Mouse (Mus musculus) MEL (cell line): ENCODE measurements around the gene Psen1. TPM values are rescaled to one million over a fixed set of nuclear protein-coding genes. Genes with fewer than 3 reads are reported as not detected.

ENCODE experiments used
- DNase-seq: peaks from one replicate; pipeline ENCODE4 v3.0.0; 2011; ENCODE audit warnings: low read depth, low spot score
- H3K27ac ChIP-seq: 2 replicates; pipeline ENCODE4 v1.5.1; 2012; ENCODE audit warnings: low read depth, mild to moderate bottlenecking, control low read depth, low read length, moderate library complexity; ENCODE audit not compliant: control insufficient read depth
- H3K27me3 ChIP-seq, 2 experiments: fragments of 150-350 bp in 1 of 2; sonication (generic) in 1 of 2; 2 replicates each; pipeline ENCODE4 v1.6.1; 2012; ENCODE audit warnings: low read length in 2 of 2, mild to moderate bottlenecking in 2 of 2, improper control_type of control experiment in 1 of 2, moderate library complexity in 1 of 2; ENCODE audit not compliant: insufficient read depth in 2 of 2, control insufficient read depth in 1 of 2
- H3K36me3 ChIP-seq, 2 experiments: 2 replicates each; pipeline ENCODE4 v1.6.1; 2012 to 2014; ENCODE audit warnings: low read length in 2 of 2, improper control_type of control experiment in 1 of 2, inconsistent platforms in 1 of 2, mild to moderate bottlenecking in 1 of 2; ENCODE audit not compliant: insufficient read depth in 2 of 2, control insufficient read depth in 1 of 2
- H3K4me1 ChIP-seq, 2 experiments: fragments of 150-350 bp in 1 of 2; sonication (generic) in 1 of 2; 2 replicates each; pipeline ENCODE4 v1.6.1; 2012; ENCODE audit warnings: low read length in 2 of 2, improper control_type of control experiment in 1 of 2, mild to moderate bottlenecking in 1 of 2; ENCODE audit not compliant: insufficient read depth in 2 of 2, control insufficient read depth in 1 of 2
- H3K4me3 ChIP-seq, 2 experiments: fragments of 150-350 bp in 1 of 2; sonication (generic) in 1 of 2; 2 replicates each; pipeline ENCODE4 v1.5.1; 2012; ENCODE audit warnings: low read depth in 2 of 2, low read length in 2 of 2, mild to moderate bottlenecking in 2 of 2, moderate library complexity in 2 of 2, control low read depth in 1 of 2, improper control_type of control experiment in 1 of 2; ENCODE audit not compliant: control insufficient read depth in 1 of 2, insufficient read depth in 1 of 2
- H3K79me2 ChIP-seq: 2 replicates; pipeline ENCODE4 v1.6.1; 2012; ENCODE audit warnings: mild to moderate bottlenecking, low read length, moderate library complexity; ENCODE audit not compliant: control insufficient read depth, poor library complexity, insufficient read depth
- H3K9ac ChIP-seq: 2 replicates; pipeline ENCODE4 v1.6.1; 2012; ENCODE audit warnings: low read depth, mild to moderate bottlenecking, control low read depth, low read length, moderate library complexity; ENCODE audit not compliant: control insufficient read depth, poor library complexity, severe bottlenecking
- H3K9me3 ChIP-seq: fragments of 150-350 bp; sonication (generic); replicated peaks from 2 replicates; pipeline ENCODE4 v1.6.1; 2012; ENCODE audit warnings: mild to moderate bottlenecking, low read length, improper control_type of control experiment, moderate library complexity; ENCODE audit not compliant: insufficient read depth
- BHLHE40 ChIP-seq: IDR thresholded peaks from 2 replicates; pipeline ENCODE4 v1.6.1; 2012; ENCODE audit warnings: low read depth, mild to moderate bottlenecking, inconsistent platforms, low read length, improper control_type of control experiment, borderline replicate concordance
- CHD1 ChIP-seq: IDR thresholded peaks from 2 replicates; pipeline ENCODE4 v1.6.1; 2012; ENCODE audit warnings: low read depth, mild to moderate bottlenecking, inconsistent platforms, low read length, improper control_type of control experiment
- E2F4 ChIP-seq: IDR thresholded peaks from 2 replicates; pipeline ENCODE4 v1.6.1; 2011; ENCODE audit warnings: low read depth, low read length, improper control_type of control experiment, borderline replicate concordance
- ELF1 ChIP-seq: IDR thresholded peaks from 2 replicates; pipeline ENCODE4 v1.6.1; 2014; ENCODE audit warnings: low read depth, mild to moderate bottlenecking, inconsistent platforms, low read length, improper control_type of control experiment, moderate library complexity
- ETS1 ChIP-seq: IDR thresholded peaks from 2 replicates; pipeline ENCODE4 v1.6.1; 2012; ENCODE audit warnings: low read depth, mild to moderate bottlenecking, inconsistent platforms, low read length, improper control_type of control experiment, moderate library complexity
- GABPA ChIP-seq: IDR thresholded peaks from 2 replicates; pipeline ENCODE4 v1.6.1; 2012; ENCODE audit warnings: low read depth, mild to moderate bottlenecking, inconsistent platforms, low read length, improper control_type of control experiment, moderate library complexity
- JUND ChIP-seq: IDR thresholded peaks from 2 replicates; pipeline ENCODE4 v1.6.1; 2011; ENCODE audit warnings: low read depth, mild to moderate bottlenecking, improper control_type of control experiment, low read length
- MAX ChIP-seq: IDR thresholded peaks from 2 replicates; pipeline ENCODE4 v1.6.1; 2011; ENCODE audit warnings: low read length, improper control_type of control experiment
- MAZ ChIP-seq: IDR thresholded peaks from 2 replicates; pipeline ENCODE4 v1.6.1; 2012; ENCODE audit warnings: low read depth, mild to moderate bottlenecking, inconsistent platforms, low read length, improper control_type of control experiment
- MEF2A ChIP-seq: IDR thresholded peaks from 2 replicates; pipeline ENCODE4 v1.6.1; 2014; ENCODE audit warnings: low read depth, mild to moderate bottlenecking, inconsistent platforms, low read length, improper control_type of control experiment; ENCODE audit not compliant: poor library complexity, insufficient replicate concordance, severe bottlenecking; ENCODE audit errors: extremely low read depth
- MXI1 ChIP-seq: IDR thresholded peaks from 2 replicates; pipeline ENCODE4 v1.6.1; 2011; ENCODE audit warnings: mild to moderate bottlenecking, low read depth, low read length, improper control_type of control experiment
- MYB ChIP-seq: IDR thresholded peaks from 2 replicates; pipeline ENCODE4 v1.6.1; 2011; ENCODE audit warnings: mild to moderate bottlenecking, low read depth, low read length, improper control_type of control experiment
- MYC ChIP-seq: IDR thresholded peaks from 2 replicates; pipeline ENCODE4 v1.6.1; 2011; ENCODE audit warnings: low read depth, mild to moderate bottlenecking, low read length, improper control_type of control experiment, moderate library complexity
- POLR2AphosphoS2 ChIP-seq: IDR thresholded peaks from 2 replicates; pipeline ENCODE4 v1.6.1; 2011; ENCODE audit warnings: low read length, improper control_type of control experiment
- SIN3A ChIP-seq: IDR thresholded peaks from 2 replicates; pipeline ENCODE4 v1.6.1; 2012; ENCODE audit warnings: low read length, improper control_type of control experiment, inconsistent platforms
- SMC3 ChIP-seq: IDR thresholded peaks from 2 replicates; pipeline ENCODE4 v1.6.1; 2011; ENCODE audit warnings: low read depth, low read length, improper control_type of control experiment
- UBTF ChIP-seq: IDR thresholded peaks from 2 replicates; pipeline ENCODE4 v1.6.1; 2012; ENCODE audit warnings: low read depth, mild to moderate bottlenecking, inconsistent platforms, low read length, improper control_type of control experiment, moderate library complexity, borderline replicate concordance; ENCODE audit not compliant: insufficient read depth
- ZC3H11A ChIP-seq: IDR thresholded peaks from 2 replicates; pipeline ENCODE4 v1.6.1; 2012; ENCODE audit warnings: low read depth, mild to moderate bottlenecking, inconsistent platforms, low read length, improper control_type of control experiment
- ZKSCAN1 ChIP-seq: IDR thresholded peaks from 2 replicates; pipeline ENCODE4 v1.6.1; 2012; ENCODE audit warnings: low read depth, mild to moderate bottlenecking, inconsistent platforms, low read length, improper control_type of control experiment, moderate library complexity
- ZNF384 ChIP-seq: IDR thresholded peaks from 2 replicates; pipeline ENCODE4 v1.6.1; 2012; ENCODE audit warnings: low read depth, mild to moderate bottlenecking, inconsistent platforms, low read length, improper control_type of control experiment
- polyA plus RNA-seq, 2 experiments: library from polyadenylated mRNA; stranded (reverse) in 1 of 2; unstranded in 1 of 2; fragments of >175 nt in 1 of 2; fragments of >200 nt in 1 of 2; gene quantifications; 2 replicates each; pipeline versions ENCODE4 v1.2.1 to v1.2.4; 2012; ENCODE audit warnings: low replicate concordance in 2 of 2, low read depth in 1 of 2; ENCODE audit not compliant: insufficient read length in 2 of 2, insufficient read depth in 1 of 2, missing spikeins in 1 of 2
- total RNA-seq: library from RNA; depleted of rRNA; stranded (reverse); fragments of 300-350 nt; gene quantifications from 2 replicates; pipeline ENCODE4 v1.2.3, GENCODE M21; 2012

Gene Psen1
- total and polyA plus RNA-seq, 3 experiments = 45.4 to 63.5 TPM; not detected in 1

DNA sequence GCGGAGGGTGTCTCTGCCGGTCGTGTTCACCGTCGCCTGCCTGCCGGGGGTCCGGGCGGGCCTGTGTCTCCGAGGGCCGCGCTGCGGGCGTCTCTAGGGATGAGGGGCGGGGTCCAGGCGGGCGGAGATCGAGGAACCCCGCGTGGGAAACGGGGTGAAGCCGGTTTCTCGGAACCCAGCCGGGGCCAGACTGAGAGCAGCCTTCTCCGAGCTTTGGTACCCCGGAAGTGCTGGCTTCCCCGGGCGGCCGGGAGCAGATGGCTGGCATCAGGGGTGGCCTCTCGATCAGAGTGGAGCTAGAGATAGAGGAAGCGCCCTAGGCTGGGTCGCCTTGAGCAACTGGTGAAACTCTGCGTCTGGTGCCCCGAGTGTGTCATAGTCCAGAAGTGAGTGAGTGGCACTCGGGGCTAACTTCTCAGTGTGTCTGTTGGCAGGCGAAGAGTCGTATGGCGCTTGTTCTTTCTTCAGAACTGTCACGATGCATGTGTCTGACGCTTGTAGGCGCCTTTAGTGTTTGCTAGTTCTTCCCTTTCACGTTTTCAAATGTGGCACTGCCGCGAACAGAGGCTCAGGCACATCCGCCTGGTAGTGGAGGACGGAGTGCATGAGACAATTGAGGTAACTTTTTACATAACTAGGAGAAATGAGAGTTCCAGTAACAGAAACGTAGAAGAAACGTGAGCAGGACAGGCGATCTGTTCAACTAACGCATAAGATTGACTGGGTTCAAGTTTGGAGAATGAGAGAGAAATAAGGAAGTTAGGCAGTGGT lies 549 bp downstream of the Psen1 start:
- H3K79me2 ChIP-seq = peaks cover 40% of the 10 kb centered on the region
- peak overlapping the region; percentile 69 for H3K27ac ChIP-seq
- H3K36me3 ChIP-seq = peaks cover 3 to 20% of the 10 kb centered on the region in 2 experiments; a peak in 3 of 4 replicates
- no peaks in the 10 kb centered on the region for H3K9me3 ChIP-seq
- DNase-seq = peak; percentile 82
- 0 out of 2 replicates have a peak, but pooled peaks have one; percentile 7 for TF ChIP-seq MAZ
- TF ChIP-seq CHD1 = 0 out of 2 replicates have a peak, but pooled peaks have one; percentile 20
- peak; percentile 83 for TF ChIP-seq MXI1
- peak; percentile 58; the same call in 1 of the 2 replicates for TF ChIP-seq MYC
- TF ChIP-seq MYB = no peak
- TF ChIP-seq SIN3A = peak; percentile 66; the same call in 1 of the 2 replicates
- TF ChIP-seq SMC3 = no peak
- TF ChIP-seq JUND = no peak
- peak; percentile 26; the same call in 1 of the 2 replicates for TF ChIP-seq BHLHE40
- TF ChIP-seq ETS1 = 0 out of 2 replicates have a peak, but pooled peaks have one; percentile 11
- TF ChIP-seq MAX = peak; percentile 51
- TF ChIP-seq ZC3H11A = no peak
- TF ChIP-seq E2F4 = peak; percentile 15; the same call in 1 of the 2 replicates
- TF ChIP-seq UBTF = no peak
- no peak for TF ChIP-seq POLR2AphosphoS2
- no peak for TF ChIP-seq MEF2A
- TF ChIP-seq ELF1 = peak; percentile 62; the same call in 1 of the 2 replicates
- H3K4me3 ChIP-seq = peak overlapping the region; percentile 86 to 88
- no peaks in the 10 kb centered on the region for H3K27me3 ChIP-seq
- H3K9ac ChIP-seq = peak overlapping the region; percentile 94
- H3K4me1 ChIP-seq = peaks cover 4% of the 10 kb centered on the region in 2 experiments; a peak in 2 of 4 replicates

DNA sequence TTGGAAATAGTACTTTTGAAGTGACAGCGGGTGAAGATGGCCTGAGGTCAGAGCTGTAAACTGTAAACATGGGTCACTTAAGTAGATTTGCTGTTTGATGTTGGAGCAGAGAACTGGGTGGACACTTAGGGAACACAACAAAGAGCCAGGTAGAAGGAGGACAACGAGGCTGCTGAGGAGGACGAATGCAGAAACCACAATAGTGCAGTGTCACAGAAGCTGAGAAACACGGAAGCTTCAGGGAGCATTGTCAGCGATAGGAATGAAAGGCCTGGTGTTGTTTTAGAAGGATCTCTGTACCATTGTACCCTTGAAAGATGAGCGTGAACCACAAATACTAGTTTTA lies 1.1 kb downstream of the Psen1 start:
- H3K27me3 ChIP-seq = no peaks in the 10 kb centered on the region
- TF ChIP-seq SIN3A (peak; percentile 83), GABPA (no peak), E2F4 (no peak), ELF1 (peak; percentile 56; the same call in 1 of the 2 replicates), MYC (peak; percentile 14; the same call in 1 of the 2 replicates), MYB (no peak), ZKSCAN1 (no peak), MXI1 (peak; percentile 18; the same call in 1 of the 2 replicates), ZNF384 (no peak), ZC3H11A (no peak)
- peaks cover 0 to 20% of the 10 kb centered on the region in 2 experiments; a peak in 2 of 4 replicates for H3K36me3 ChIP-seq
- H3K9me3 ChIP-seq = no peaks in the 10 kb centered on the region
- peak overlapping the region; percentile 69 for H3K27ac ChIP-seq
- peak overlapping the region; percentile 94 for H3K9ac ChIP-seq
- no peak for DNase-seq
- peaks cover 4% of the 10 kb centered on the region in 2 experiments; a peak in 2 of 4 replicates for H3K4me1 ChIP-seq
- peaks cover 43% of the 10 kb centered on the region for H3K79me2 ChIP-seq
- peak overlapping the region; percentile 86 to 88 for H3K4me3 ChIP-seq
